Mouse (Mus musculus) kidney, embryonic 16.5 days (tissue): ENCODE data around the gene Zgrf1. TPM values are rescaled to one million over a fixed set of nuclear protein-coding genes. Genes with fewer than 3 reads are reported as not detected.

ENCODE experiments used
- ATAC-seq: fragments of 200-750 bp; cut with Nextera tagmentation; 2 replicates; pipeline ENCODE4 v1.8.0; 2017; ENCODE audit warnings: moderate TSS enrichment; ENCODE audit not compliant: low FRiP score, low TSS enrichment
- H3K27ac ChIP-seq: fragments of 300-500 bp; sonication (generic); 2 replicates; pipeline ENCODE4 v1.5.1; 2014; ENCODE audit warnings: low read length
- H3K27me3 ChIP-seq: fragments of 300-500 bp; sonication (generic); 2 replicates; pipeline ENCODE4 v1.6.1; 2014; ENCODE audit warnings: low read length, control low read depth, mixed read lengths; ENCODE audit not compliant: insufficient read depth
- H3K36me3 ChIP-seq: fragments of 300-500 bp; sonication (generic); 2 replicates; pipeline ENCODE4 v1.6.1; 2014; ENCODE audit warnings: low read length, control low read depth, mixed read lengths; ENCODE audit not compliant: insufficient read depth
- H3K4me1 ChIP-seq: fragments of 300-500 bp; sonication (generic); 2 replicates; pipeline ENCODE4 v1.6.1; 2014; ENCODE audit warnings: low read length, control low read depth, mixed read lengths; ENCODE audit not compliant: insufficient read depth
- H3K4me2 ChIP-seq: fragments of 300-500 bp; sonication (generic); replicated peaks from 2 replicates; pipeline ENCODE4 v1.6.1; 2014; ENCODE audit warnings: low read depth, low read length
- H3K4me3 ChIP-seq: fragments of 300-500 bp; sonication (generic); 2 replicates; pipeline ENCODE4 v1.5.1; 2014; ENCODE audit warnings: mild to moderate bottlenecking, low read length
- H3K9ac ChIP-seq: fragments of 300-500 bp; sonication (generic); replicated peaks from 2 replicates; pipeline ENCODE4 v1.6.1; 2014; ENCODE audit warnings: low read length
- H3K9me3 ChIP-seq: fragments of 300-500 bp; sonication (generic); 2 replicates; pipeline ENCODE4 v1.6.1; 2016; ENCODE audit warnings: low read length, control low read depth
- WGBS: fragments of 180-500 bp; shearing (Covaris S2); extraction: QIAGEN DNeasy Blood & Tissue Kit; methylation state at CpG from one replicate; pipeline ENCODE4 v1.1.7; 2014; 5-methylcytosine and 5-hydroxymethylcytosine counted together
- microRNA counts: library from miRNA; unstranded; fragments of <30 nt; microRNA quantifications from one replicate; lab custom pipeline; 2016
- microRNA-seq: library from miRNA; unstranded; fragments of <30 nt; microRNA quantifications from one replicate; pipeline ENCODE4, GENCODE M21; 2016
- polyA plus RNA-seq: library from polyadenylated mRNA; unstranded; fragments of >200 nt; fragmentation: Nextera tagmentation; extraction: Ambion mirVana; gene quantifications from 2 replicates; pipeline ENCODE4 v1.2.1, GENCODE M21; 2015

Gene Zgrf1
- polyA plus RNA-seq, 1 experiment from 2014 or later, result 6.3 TPM

GRCm38 (mm10) chr3:127661646-127662531, 108.6 kb downstream of the Zgrf1 start:
- no peak overlapping the region for H3K9ac ChIP-seq
- ATAC-seq, result no peak
- H3K27ac ChIP-seq, result no peak overlapping the region
- H3K27me3 ChIP-seq, result no peaks in the 10 kb centered on the region
- no peaks in the 10 kb centered on the region for H3K36me3 ChIP-seq
- H3K4me2 ChIP-seq, result no peak overlapping the region
- H3K4me3 ChIP-seq, result no peak overlapping the region
- WGBS, result 67% methylated on average over 22 of the region's 22 CpGs
- no peaks in the 10 kb centered on the region for H3K9me3 ChIP-seq
- no peaks in the 10 kb centered on the region for H3K4me1 ChIP-seq

MicroRNA genes within 50 kb of the gene (microRNA counts, 519-probe panel; counts per million panel counts)
- 104 counts per million, percentile 35 among the panel's probes with 10 or more counts for microRNA mmu-miR-302a (lab: Ali Mortazavi, UCI)
- 104 counts per million, percentile 35 among the panel's probes with 10 or more counts for microRNA mmu-miR-302b (lab: Ali Mortazavi, UCI)
- 104 counts per million, percentile 35 among the panel's probes with 10 or more counts for microRNA mmu-miR-302c (lab: Ali Mortazavi, UCI)
- 104 counts per million, percentile 35 among the panel's probes with 10 or more counts for microRNA mmu-miR-302d (lab: Ali Mortazavi, UCI)
- microRNA mmu-miR-367 (lab: Ali Mortazavi, UCI), result 2,855 counts per million, percentile 68 among the panel's probes with 10 or more counts

Small RNAs within 50 kb of the gene (microRNA-seq; reads per million reads assigned to microRNA genes)
- 5.9 reads per million, percentile 23 among the genes with 10 or more reads in this experiment for gene Mir302a
- 4.0 reads per million, percentile 18 among the genes with 10 or more reads in this experiment for gene Mir302b
- 1.6 reads per million, percentile 3 among the genes with 10 or more reads in this experiment for gene Mir302c
- 6.3 reads per million, percentile 24 among the genes with 10 or more reads in this experiment for gene Mir302d
- gene Mir367, result not detected

Other genes with a start within 250 kb of the Zgrf1 start
- 7.5 and 10.8 TPM in 2 replicates for gene Ank2, start 54.1 kb upstream of the Zgrf1 start, polyA plus RNA-seq
- gene Larp7, start 140 bp upstream of the Zgrf1 start, polyA plus RNA-seq, result 43.2 and 58.3 TPM in 2 replicates
- not detected in 2 replicates for gene Neurog2, start 79.6 kb downstream of the Zgrf1 start, polyA plus RNA-seq
- 1.2 TPM in 2 replicates for gene Alpk1, start 227.0 kb downstream of the Zgrf1 start, polyA plus RNA-seq
- 4.3 and 5.4 TPM in 2 replicates for gene Tifa, start 236.3 kb downstream of the Zgrf1 start, polyA plus RNA-seq